Mouse (Mus musculus) left cerebral cortex, adult 18-20 months (tissue): ENCODE measurements at regions not wholly inside any gene's neighbourhood (a gene's known extent, or its start where the extent isn't known, plus 50 kb on each side); places are given as distances from the start of the nearest gene placed in this dataset.

Experiments used
- DNase-seq, 2 experiments: peaks; one replicate each; pipeline ENCODE4 v3.0.0; 2021 to 2022; ENCODE audit warnings: low spot score in 2 of 2, mixed read lengths in 1 of 2

DNA sequence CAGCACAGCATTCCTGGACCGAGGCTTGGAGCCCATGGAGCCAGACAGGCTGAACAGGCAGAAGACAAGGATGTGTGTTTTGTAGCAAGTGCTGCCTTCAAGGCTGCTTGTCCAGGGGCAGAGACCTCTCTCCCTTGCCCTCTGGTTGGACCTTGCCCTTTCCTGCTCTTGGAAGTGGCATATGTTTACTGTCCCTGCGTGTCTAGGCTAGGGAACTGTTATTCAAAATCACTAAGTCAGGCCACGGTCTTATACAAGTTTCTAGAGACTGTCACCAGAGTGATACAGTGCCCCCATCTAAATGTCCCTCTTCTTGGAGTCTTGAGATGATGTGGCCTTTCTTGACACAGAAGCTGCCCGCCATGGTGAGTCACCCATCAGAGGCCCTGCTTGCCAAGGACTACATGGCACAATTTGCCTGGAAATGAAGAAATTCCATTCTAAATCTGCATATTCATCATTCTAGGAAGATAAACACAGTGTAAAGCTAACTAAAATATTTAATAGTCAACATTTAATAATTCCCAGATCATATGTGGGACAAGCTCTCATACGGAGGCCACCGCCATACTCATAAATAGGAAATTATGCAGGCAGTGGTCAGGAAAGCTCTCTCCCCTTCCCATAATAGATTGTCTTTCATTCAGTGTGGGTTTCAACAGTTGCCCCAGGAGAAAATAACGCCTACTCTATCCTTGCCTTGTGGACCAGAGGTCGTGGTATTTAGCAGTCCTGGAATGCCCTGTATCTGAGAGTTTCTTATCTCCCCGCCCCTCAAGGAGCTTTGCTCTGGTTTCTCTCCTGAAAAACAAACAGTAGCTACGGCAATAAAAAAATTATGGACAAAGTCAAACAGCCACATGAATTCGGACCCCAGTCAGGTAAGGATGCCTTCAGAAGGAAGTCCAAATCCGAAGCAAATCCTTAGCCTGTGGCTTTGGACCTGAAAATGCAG lies 50.9 kb upstream of the Lmo4 start:
- DNase-seq = no peak
